Mouse (Mus musculus) cortical plate, adult 2 months (tissue): ENCODE measurements around the gene Hps3. TPM values are rescaled to one million over a fixed set of nuclear protein-coding genes. Genes with fewer than 3 reads are reported as not detected.
"Not testable (repeated sequence)": the region's sequence is repeated elsewhere in the genome, so short reads cannot be mapped to it uniquely, and the experiment has no call there.

Experiments used
- H3K27ac ChIP-seq: fragments of 200-500 bp; 2 replicates; pipeline ENCODE4 v1.5.1; 2012; ENCODE audit warnings: low read length, control low read depth, inconsistent platforms; ENCODE audit not compliant: insufficient read depth
- H3K4me1 ChIP-seq: fragments of 200-500 bp; 2 replicates; pipeline ENCODE4 v1.6.1; 2011; ENCODE audit warnings: low read length; ENCODE audit not compliant: control insufficient read depth, insufficient read depth
- H3K4me3 ChIP-seq: fragments of 200-500 bp; 2 replicates; pipeline ENCODE4 v1.5.1; 2011; ENCODE audit warnings: mild to moderate bottlenecking, low read length, control low read depth; ENCODE audit not compliant: insufficient read depth
- CTCF ChIP-seq: fragments of 200-500 bp; IDR thresholded peaks from 2 replicates; pipeline ENCODE4 v1.5.1; 2011; ENCODE audit warnings: mild to moderate bottlenecking, control low read depth, low read length; ENCODE audit not compliant: insufficient read depth; ENCODE audit errors: extremely low read depth
- POLR2A ChIP-seq: fragments of 200-500 bp; IDR thresholded peaks from 2 replicates; pipeline ENCODE4 v1.6.1; 2011; ENCODE audit warnings: mild to moderate bottlenecking, low read length, control low read depth; ENCODE audit not compliant: insufficient read depth; ENCODE audit errors: extremely low read depth
- polyA plus RNA-seq: library from polyadenylated mRNA; depleted of rRNA; stranded (reverse); fragments of >200 nt; gene quantifications from 2 replicates; pipeline ENCODE4 v1.2.3, GENCODE M21; 2012; rRNA removed

The Hps3 gene
- polyA plus RNA-seq = 15.5 and 16.6 TPM in 2 replicates

GRCm38 (mm10) chr3:20034719-20035404 lies at the start of gene Hps3:
Hps3 (minus strand) TSS chr3:20035315.
- peak within 1 kb of the TSS; percentile 93 for H3K4me3 ChIP-seq
- peak within 1 kb of the TSS; percentile 74; the same call in 1 of the 2 replicates for H3K27ac ChIP-seq
- peaks cover 8% of the 10 kb centered on the region for H3K4me1 ChIP-seq
- peak; percentile 63; the same call in 1 of the 2 replicates for TF ChIP-seq POLR2A
- TF ChIP-seq CTCF = no peak

- no peak overlapping the region for H3K4me3 ChIP-seq
- no peaks in the 10 kb centered on the region for H3K4me1 ChIP-seq
- no peak overlapping the region for H3K27ac ChIP-seq
- TF ChIP-seq POLR2A (no peak), CTCF (no peak)
Measured at GRCm38 (mm10) chr3:20082161-20082560, 47.0 kb upstream of the Hps3 start.

GRCm38 (mm10) chr3:20076145-20077053 lies 41.3 kb upstream of the Hps3 start:
- no peaks in the 10 kb centered on the region for H3K4me1 ChIP-seq
- TF ChIP-seq CTCF = peak; percentile 28; the same call in 1 of the 2 replicates
- no peak for TF ChIP-seq POLR2A
- H3K27ac ChIP-seq = no peak overlapping the region
- H3K4me3 ChIP-seq = no peak overlapping the region

DNA sequence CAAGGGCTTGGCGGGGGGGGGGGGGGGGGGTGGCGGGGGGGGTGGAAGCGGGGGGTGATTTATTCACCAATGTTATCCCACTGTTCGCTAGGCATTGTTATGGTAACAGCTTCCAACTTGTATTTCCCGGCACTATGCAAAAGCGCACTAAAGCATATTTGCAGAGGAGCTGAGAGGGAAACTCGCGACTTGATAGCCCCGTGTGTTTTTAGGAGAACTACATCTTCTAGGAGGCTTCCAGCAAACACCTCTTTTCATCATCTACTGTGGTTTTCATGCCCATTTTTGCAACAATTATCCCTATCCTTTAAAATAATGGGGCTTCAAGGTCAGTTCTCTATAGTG lies 23.1 kb upstream of the Hps3 start:
- no peaks in the 10 kb centered on the region for H3K4me1 ChIP-seq
- H3K27ac ChIP-seq = no peak overlapping the region
- TF ChIP-seq CTCF (no peak), POLR2A (no peak)

GRCm38 (mm10) chr3:20057306-20058196 lies 22.4 kb upstream of the Hps3 start, which contains the start of gene Hltf:
Hltf (plus strand) TSS chr3:20057811.
- Histone ChIP-seq H3K27ac (no peak within 1 kb of the TSS; the same call in 1 of the 2 replicates), H3K4me1 (no peaks in the 10 kb centered on the region), H3K4me3 (peak within 1 kb of the TSS; percentile 70)
- TF ChIP-seq CTCF (no peak), POLR2A (peak; percentile 52; the same call in 1 of the 2 replicates)

More for the DNA sequence above, 23.1 kb upstream of the Hps3 start:
- H3K4me3 ChIP-seq = peak overlapping the region; percentile 70

GRCm38 (mm10) chr3:20044736-20045135 lies 9.6 kb upstream of the Hps3 start:
- H3K27ac ChIP-seq, H3K4me1 ChIP-seq, H3K4me3 ChIP-seq: not testable (repeated sequence)

DNA sequence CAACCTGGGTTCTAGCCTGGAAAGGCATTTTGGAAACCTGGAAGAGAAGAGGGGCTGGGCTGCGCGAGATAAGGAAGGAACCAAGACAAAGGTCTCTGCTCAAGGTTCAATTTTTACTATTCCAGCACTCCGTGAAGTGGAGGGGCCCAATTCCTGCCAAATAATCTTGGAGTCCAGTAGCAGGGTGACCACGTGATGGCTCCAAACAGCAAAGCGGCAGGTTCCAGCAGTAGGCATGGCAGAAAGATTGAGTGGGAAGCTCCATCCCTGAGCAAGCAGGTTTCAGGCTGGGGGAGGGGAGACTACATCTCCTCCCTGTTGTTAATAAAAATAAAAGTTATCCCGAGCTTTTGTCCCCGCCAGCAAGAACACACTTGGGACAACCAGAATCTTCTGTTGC lies 6.3 kb upstream of the Hps3 start:
- not testable (repeated sequence) for H3K4me3 ChIP-seq, H3K27ac ChIP-seq, H3K4me1 ChIP-seq

- peaks cover 8% of the 10 kb centered on the region for H3K4me1 ChIP-seq
- no peak overlapping the region for H3K27ac ChIP-seq
- TF ChIP-seq CTCF (no peak), POLR2A (no peak)
- H3K4me3 ChIP-seq = no peak overlapping the region
Measured at GRCm38 (mm10) chr3:20036069-20036468, 954 bp upstream of the Hps3 start.
